Mouse (Mus musculus): ENCODE measurements around the gene Akt2. TPM values are rescaled to one million over a fixed set of nuclear protein-coding genes. Genes with fewer than 3 reads are reported as not detected.

The Akt2 gene
- total RNA-seq, 2 experiments from 2014 or later = 115 to 116 TPM

GRCm38 (mm10) chr7:27590566-27591213, 662 bp upstream of the Akt2 start:
- DNase-seq (ENCODE audit: extremely low spot score in 1 of 2, low spot score in 2 of 2) = no peak
- Histone ChIP-seq H3K4me3 (peak overlapping the region; percentile 52), H3K27ac (peak overlapping the region; percentile 99)
- intact Hi-C loops (cut with DNase I) = loop anchor here (5.0 kb wide), 1 partner anchor 98 kb away; no protein-coding TSS in a partner anchor
- peak; percentile 18 for TF ChIP-seq CTCF (IDR thresholded peaks at IDR 0.05)

- intact Hi-C loops (cut with DNase I) = loop anchor here (1.0 to 5.0 kb wide), 2 partner anchors 9 to 100 kb away; no protein-coding TSS in a partner anchor
- no peak for TF ChIP-seq CTCF (IDR thresholded peaks at IDR 0.05)
- peak in 1 of 2 experiments; percentile 51 for DNase-seq (ENCODE audit: extremely low spot score in 1 of 2, low spot score in 2 of 2)
- H3K27ac ChIP-seq = peak overlapping the region; percentile 99
- H3K4me3 ChIP-seq = peak overlapping the region; percentile 73
Measured at GRCm38 (mm10) chr7:27592217-27592929, 1.0 kb downstream of the Akt2 start.

- no peak for TF ChIP-seq CTCF (IDR thresholded peaks at IDR 0.05)
- no peak for DNase-seq (ENCODE audit: extremely low spot score in 1 of 2, low spot score in 2 of 2)
- Histone ChIP-seq H3K27ac (peak overlapping the region; percentile 99), H3K4me3 (peak overlapping the region; percentile 73)
- intact Hi-C loops (cut with DNase I) = loop anchor here (1.0 to 5.0 kb wide), 2 partner anchors 8 to 101 kb away; no protein-coding TSS in a partner anchor
Measured at GRCm38 (mm10) chr7:27592934-27593645, 1.7 kb downstream of the Akt2 start.

GRCm38 (mm10) chr7:27596586-27597503, 5.5 kb downstream of the Akt2 start:
- TF ChIP-seq CTCF (IDR thresholded peaks at IDR 0.05) = no peak
- DNase-seq (ENCODE audit: extremely low spot score in 1 of 2, low spot score in 2 of 2) = peak in 1 of 2 experiments; percentile 20
- H3K4me3 ChIP-seq = no peak overlapping the region
- intact Hi-C loops (cut with DNase I) = no loop called here
- peak overlapping the region; percentile 87 for H3K27ac ChIP-seq

- peak overlapping the region; percentile 87 for H3K27ac ChIP-seq
- no peak for TF ChIP-seq CTCF (IDR thresholded peaks at IDR 0.05)
- DNase-seq (ENCODE audit: extremely low spot score in 1 of 2, low spot score in 2 of 2) = peak in 1 of 2 experiments; percentile 34
- intact Hi-C loops (cut with DNase I) = no loop called here
- no peak overlapping the region for H3K4me3 ChIP-seq
Measured at GRCm38 (mm10) chr7:27598053-27598452, 6.7 kb downstream of the Akt2 start.

- no peak overlapping the region for H3K4me3 ChIP-seq
- peak overlapping the region; percentile 87 for H3K27ac ChIP-seq
- no peak for TF ChIP-seq CTCF (IDR thresholded peaks at IDR 0.05)
- DNase-seq (ENCODE audit: extremely low spot score in 1 of 2, low spot score in 2 of 2) = peak; percentile 61 to 66
- intact Hi-C loops (cut with DNase I) = loop anchor here (1.0 to 5.0 kb wide), 3 partner anchors 9 to 86 kb away; partner anchors contain the start of gene Zfp607b
Measured at GRCm38 (mm10) chr7:27601628-27602027, 10.3 kb downstream of the Akt2 start.

- no peak for TF ChIP-seq CTCF (IDR thresholded peaks at IDR 0.05)
- Histone ChIP-seq H3K4me3 (no peak overlapping the region), H3K27ac (peak overlapping the region; percentile 87)
- intact Hi-C loops (cut with DNase I) = loop anchor here (2.0 to 5.0 kb wide), 2 partner anchors 53 to 85 kb away; partner anchors contain the start of gene Zfp607b
- DNase-seq (ENCODE audit: extremely low spot score in 1 of 2, low spot score in 2 of 2) = no peak
Measured at GRCm38 (mm10) chr7:27602161-27602560, 10.8 kb downstream of the Akt2 start.

GRCm38 (mm10) chr7:27602835-27603234, 11.5 kb downstream of the Akt2 start:
- Histone ChIP-seq H3K4me3 (no peak overlapping the region), H3K27ac (peak overlapping the region; percentile 87)
- intact Hi-C loops (cut with DNase I) = loop anchor here (2.0 to 5.0 kb wide), 2 partner anchors 52 to 84 kb away; partner anchors contain the start of gene Zfp607b
- TF ChIP-seq CTCF (IDR thresholded peaks at IDR 0.05) = no peak
- DNase-seq (ENCODE audit: extremely low spot score in 1 of 2, low spot score in 2 of 2) = no peak

GRCm38 (mm10) chr7:27604661-27605348, 13.5 kb downstream of the Akt2 start:
- no peak overlapping the region for H3K4me3 ChIP-seq
- no peak for TF ChIP-seq CTCF (IDR thresholded peaks at IDR 0.05)
- intact Hi-C loops (cut with DNase I) = loop anchor here (5.0 kb wide), 1 partner anchor 82 kb away; the partner anchor contains the start of gene Zfp607b
- no peak for DNase-seq (ENCODE audit: extremely low spot score in 1 of 2, low spot score in 2 of 2)
- peak overlapping the region; percentile 87 for H3K27ac ChIP-seq
